In genomic region chr6:66908327-66908973, GRCm38 (mm10) we compare ENCODE assay signal across 28 mouse cellular contexts. TPM values are rescaled to one million over a fixed set of nuclear protein-coding genes. Genes with fewer than 3 reads are reported as not detected.
DNase-seq lines count a peak whose midpoint lies in the region; ATAC-seq and TF ChIP-seq lines count a peak whose summit lies in the region.
"Had no signal": no experiment of that assay in that cellular context is flagged by ENCODE, and none has a peak within 500 bp of the region (broad histone marks: within the 10 kb centered on the region; RNA-seq: fewer than 3 reads in every experiment).

No protein-coding gene starts in this region.

- no peaks in the 10 kb centered on the region for H3K36me3 ChIP-seq in kidney, postnatal 0 days (ENCODE audit: insufficient read depth, low read length)
- no peaks in the 10 kb centered on the region for H3K36me3 ChIP-seq in kidney, embryonic 14.5 days (ENCODE audit: control insufficient read depth, insufficient read depth, low read length)
- no peaks in the 10 kb centered on the region for H3K36me3 ChIP-seq in intestine, embryonic 15.5 days
- H3K36me3 ChIP-seq: embryonic facial prominence, embryonic 10.5 days; embryonic facial prominence, embryonic 15.5 days; heart, embryonic 13.5 days; midbrain, embryonic 15.5 days had no signal

- no peaks in the 10 kb centered on the region for H3K9me3 ChIP-seq in kidney, postnatal 0 days (replicated peaks; ENCODE audit: low read length)
- H3K9me3 ChIP-seq in kidney, embryonic 14.5 days (ENCODE audit: control insufficient read depth, low read length), result no peaks in the 10 kb centered on the region
- H3K9me3 ChIP-seq in intestine, embryonic 15.5 days, result no peaks in the 10 kb centered on the region
- H3K9me3 ChIP-seq: embryonic facial prominence, embryonic 10.5 days; embryonic facial prominence, embryonic 15.5 days; forebrain, embryonic 13.5 days; heart, embryonic 13.5 days; midbrain, embryonic 15.5 days had no signal

- H3K27ac ChIP-seq in kidney, postnatal 0 days, result peak overlapping the region; percentile 27; the same call in 1 of the 2 replicates
- no peak overlapping the region for H3K27ac ChIP-seq in kidney, embryonic 14.5 days (ENCODE audit: low read depth, low read length)
- peak overlapping the region; percentile 54 for H3K27ac ChIP-seq in intestine, embryonic 15.5 days
- H3K27ac ChIP-seq: embryonic facial prominence, embryonic 10.5 days; embryonic facial prominence, embryonic 15.5 days; forebrain, embryonic 13.5 days; heart, adult 2 months; heart, embryonic 13.5 days; hindbrain, embryonic 14.5 days; liver, embryonic 14.5 days; macrophage; midbrain, embryonic 15.5 days had no signal

- WGBS in kidney, postnatal 0 days, result 58% methylated on average over 5 of the region's 5 CpGs
- 47% methylated on average over 5 of the region's 5 CpGs for WGBS in kidney, embryonic 14.5 days
- WGBS in intestine, embryonic 15.5 days, result 56% methylated on average over 5 of the region's 5 CpGs

- no peak for TF ChIP-seq CTCF in kidney, postnatal 0 days (IDR thresholded peaks at IDR 0.05; ENCODE audit: low read depth)

- H3K4me1 ChIP-seq in kidney, postnatal 0 days (replicated peaks; ENCODE audit: insufficient read depth, low read length), result peaks cover 22% of the 10 kb centered on the region
- H3K4me1 ChIP-seq in kidney, embryonic 14.5 days (ENCODE audit: control insufficient read depth, insufficient read depth, low read length), result peaks cover 15% of the 10 kb centered on the region
- peaks cover 15% of the 10 kb centered on the region for H3K4me1 ChIP-seq in intestine, embryonic 15.5 days (replicated peaks)
- H3K4me1 ChIP-seq: forebrain, embryonic 13.5 days; midbrain, embryonic 15.5 days had no signal

- no peak overlapping the region for H3K4me2 ChIP-seq in kidney, postnatal 0 days (ENCODE audit: low read length)
- no peak overlapping the region for H3K4me2 ChIP-seq in kidney, embryonic 14.5 days (replicated peaks; ENCODE audit: low read depth, low read length)
- peak overlapping the region; percentile 34 for H3K4me2 ChIP-seq in intestine, embryonic 15.5 days (replicated peaks)
- H3K4me2 ChIP-seq: embryonic facial prominence, embryonic 15.5 days; forebrain, embryonic 13.5 days; heart, embryonic 13.5 days; hindbrain, embryonic 14.5 days; midbrain, embryonic 15.5 days had no signal

- no peak overlapping the region for H3K9ac ChIP-seq in kidney, postnatal 0 days (ENCODE audit: low read depth, low read length)
- no peak overlapping the region for H3K9ac ChIP-seq in kidney, embryonic 14.5 days (ENCODE audit: low read depth, low read length)
- no peak overlapping the region for H3K9ac ChIP-seq in intestine, embryonic 15.5 days
- H3K9ac ChIP-seq: embryonic facial prominence, embryonic 15.5 days; forebrain, embryonic 13.5 days; heart, embryonic 13.5 days; hindbrain, embryonic 14.5 days; liver, embryonic 14.5 days; midbrain, embryonic 15.5 days had no signal

- no peak for ATAC-seq in kidney, postnatal 0 days (replicated peaks; ENCODE audit: low FRiP score, low read depth)
- ATAC-seq in kidney, embryonic 14.5 days (ENCODE audit: low FRiP score, low TSS enrichment), result no peak
- ATAC-seq in intestine, embryonic 15.5 days, result peak; percentile 69
- no peak for ATAC-seq in inflammation-experienced regulatory T-cells, adult 6 months
- ATAC-seq: forebrain, embryonic 13.5 days; midbrain, embryonic 15.5 days had no signal

- no peaks in the 10 kb centered on the region for H3K27me3 ChIP-seq in kidney, postnatal 0 days (ENCODE audit: insufficient read depth, low read length)
- no peaks in the 10 kb centered on the region for H3K27me3 ChIP-seq in kidney, embryonic 14.5 days (ENCODE audit: control insufficient read depth, insufficient read depth, low read length)
- H3K27me3 ChIP-seq in intestine, embryonic 15.5 days (replicated peaks), result no peaks in the 10 kb centered on the region
- H3K27me3 ChIP-seq: embryonic facial prominence, embryonic 15.5 days; forebrain, embryonic 13.5 days; heart, embryonic 13.5 days; midbrain, embryonic 15.5 days had no signal

- H3K4me3 ChIP-seq in kidney, postnatal 0 days (replicated peaks; ENCODE audit: low read depth, low read length), result no peak overlapping the region
- no peak overlapping the region for H3K4me3 ChIP-seq in kidney, embryonic 14.5 days (ENCODE audit: low read length)
- H3K4me3 ChIP-seq in intestine, embryonic 15.5 days (replicated peaks), result no peak overlapping the region
- H3K4me3 ChIP-seq: embryonic facial prominence, embryonic 10.5 days; embryonic facial prominence, embryonic 15.5 days; forebrain, embryonic 13.5 days; heart, adult 2 months; heart, embryonic 13.5 days; midbrain, embryonic 15.5 days had no signal

- DNase-seq in heart, adult 11 months, result peak; percentile 75
- DNase-seq in heart, adult 8-10 months (ENCODE audit: low spot score), result no peak
- no peak for DNase-seq in kidney, postnatal 0 days (ENCODE audit: low spot score)
- no peak for DNase-seq in urinary bladder, adult 2 months (ENCODE audit: low spot score)
- DNase-seq: adrenal gland, postnatal 14 days; cerebellum, adult 11-12 months; cerebellum, postnatal 14 days; gastrocnemius, postnatal 36 days; heart, adult 2 months; heart, postnatal 10 days; layer of hippocampus, adult 9-11 months; liver; lung, adult 2 months; lung, postnatal 10 days; right cerebral cortex, postnatal 25 days; spleen, adult 18-20 months; thymus, postnatal 14 days had no signal

RNA-seq across cellular contexts. Expression of gene Gng12, which starts 12.3 kb away (rescaled TPM):
- total RNA-seq in heart, adult 8-10 months (2022), result 10 to 100 TPM; 32.8 to 36.9 (median 34.7) TPM
- polyA plus RNA-seq in kidney, postnatal 0 days (2015; fragmentation: Nextera tagmentation; extraction: Ambion mirVana), result 144 and 152 TPM in 2 replicates
- 76.6 and 108 TPM in 2 replicates for polyA plus RNA-seq in kidney, embryonic 14.5 days (2014; fragmentation: Nextera tagmentation; extraction: Ambion mirVana)
- polyA plus RNA-seq in intestine, embryonic 15.5 days (2015; fragmentation: Nextera tagmentation; extraction: Ambion mirVana), result 144 and 147 TPM in 2 replicates
- 10 to 100 TPM in 2 of 3 experiments, 1 to 10 TPM in 1; 3.7 to 12.6 (median 12.2) TPM for polyA plus RNA-seq in inflammation-experienced regulatory T-cells, adult 6 months (2017; shearing (Covaris generic))
- 85.2 and 113 TPM in 2 replicates for polyA plus RNA-seq in urinary bladder, adult 2 months (2012; rRNA removed)
